Mouse (Mus musculus): ENCODE data around the gene Asb3. TPM values are rescaled to one million over a fixed set of nuclear protein-coding genes. Genes with fewer than 3 reads are reported as not detected.

Asb3 gene
- 10 to 100 TPM in 1 of 2 experiments, 1 to 10 TPM in 1; 9.4 to 13.8 TPM for total RNA-seq (2021)
- long read RNA-seq, experiment 1, transcript Asb3-201 (10 exons, 3,228 nt) = major isoform, 26 of 31 reads
- long read RNA-seq, experiment 1, partial matches to known transcripts = 0 of 31 reads
- long read RNA-seq, experiment 1, other reads (novel, unspliced or antisense) = 5 of 31 reads
- long read RNA-seq, experiment 2, transcript Asb3-201 (10 exons, 3,228 nt) = major isoform, 7 of 11 reads
- long read RNA-seq, experiment 2, partial matches to known transcripts = 0 of 11 reads
- long read RNA-seq, experiment 2, other reads (novel, unspliced or antisense) = 4 of 11 reads

GRCm38 (mm10) chr11:30885171-30885871 is at the start of gene Asb3, which contains the start of gene Gpr75:
TSS of gene Asb3 (plus strand) at chr11:30885416.
TSS of gene Gpr75 (plus strand) at chr11:30885358.
- DNase-seq = peak; percentile 82

GRCm38 (mm10) chr11:30838793-30839192 is 46.4 kb upstream of the Asb3 start:
- DNase-seq = no peak

GRCm38 (mm10) chr11:30844355-30844754 is 40.9 kb upstream of the Asb3 start:
- DNase-seq = peak; percentile 7

- DNase-seq = no peak
Measured at GRCm38 (mm10) chr11:30872425-30872824, 12.8 kb upstream of the Asb3 start.

GRCm38 (mm10) chr11:30888153-30888552 is 2.9 kb downstream of the Asb3 start:
- no peak for DNase-seq

GRCm38 (mm10) chr11:30896201-30896600 is 11.0 kb downstream of the Asb3 start:
- DNase-seq = no peak

GRCm38 (mm10) chr11:30899312-30899711 is 14.1 kb downstream of the Asb3 start:
- DNase-seq = no peak

- no peak for DNase-seq
Measured at GRCm38 (mm10) chr11:30912311-30912710, 27.1 kb downstream of the Asb3 start.

- DNase-seq = peak; percentile 26
Measured at GRCm38 (mm10) chr11:30920641-30921040, 35.4 kb downstream of the Asb3 start.

- no peak for DNase-seq
Measured at GRCm38 (mm10) chr11:30923283-30923682, 38.1 kb downstream of the Asb3 start.

GRCm38 (mm10) chr11:30928079-30928478 is 42.9 kb downstream of the Asb3 start:
- no peak for DNase-seq

GRCm38 (mm10) chr11:30928498-30928897 is 43.3 kb downstream of the Asb3 start:
- no peak for DNase-seq

GRCm38 (mm10) chr11:30943522-30943921 is 58.3 kb downstream of the Asb3 start:
- DNase-seq = no peak

GRCm38 (mm10) chr11:30952829-30953228 is 67.6 kb downstream of the Asb3 start:
- no peak for DNase-seq

GRCm38 (mm10) chr11:30953469-30954154 is 68.4 kb downstream of the Asb3 start:
- DNase-seq = peak; percentile 64

- DNase-seq = peak; percentile 93
Measured at GRCm38 (mm10) chr11:30954279-30954725, 69.1 kb downstream of the Asb3 start, which contains the start of gene Erlec1. TSS of gene Erlec1 (minus strand) at chr11:30954335.

- no peak for DNase-seq
Measured at GRCm38 (mm10) chr11:30985237-30985636, 100.0 kb downstream of the Asb3 start.

GRCm38 (mm10) chr11:30985877-30986624 is 100.8 kb downstream of the Asb3 start, which contains the start of gene Chac2:
TSS of gene Chac2 (minus strand) at chr11:30986350.
- DNase-seq = peak; percentile 93

GRCm38 (mm10) chr11:30986625-30987017 is 101.4 kb downstream of the Asb3 start:
- DNase-seq = peak; percentile 6

GRCm38 (mm10) chr11:30996670-30997069 is 111.5 kb downstream of the Asb3 start:
- DNase-seq = no peak

- no peak for DNase-seq
Measured at GRCm38 (mm10) chr11:30998199-30998598, 113.0 kb downstream of the Asb3 start.

- no peak for DNase-seq
Measured at GRCm38 (mm10) chr11:30998704-30999103, 113.5 kb downstream of the Asb3 start.
